Mouse (Mus musculus): Measurements from ENCODE around the gene BC029722.

GRCm38 (mm10) chr2:155779066-155779465, 40.2 kb downstream of the BC029722 start:
- TF ChIP-seq POLR2A (IDR thresholded peaks at IDR 0.05; ENCODE audit: insufficient read length, low read depth) (no peak), TCF12 (IDR thresholded peaks at IDR 0.05; ENCODE audit: insufficient read depth, poor library complexity, severe bottlenecking) (no peak)
